Mouse (Mus musculus) forebrain, embryonic 12.5 days (tissue): ENCODE measurements at regions not wholly inside any gene's neighbourhood (a gene's known extent, or its start where the extent isn't known, plus 50 kb on each side); places are given as distances from the start of the nearest gene placed in this dataset.

ENCODE experiments used
- ATAC-seq: fragments of 200-750 bp; cut with Nextera tagmentation; 2 replicates; pipeline ENCODE4 v1.8.0; 2017; ENCODE audit warnings: moderate TSS enrichment; ENCODE audit not compliant: low FRiP score
- H3K27ac ChIP-seq: fragments of 300-500 bp; sonication (generic); 2 replicates; pipeline ENCODE4 v1.5.1; 2016; ENCODE audit warnings: mild to moderate bottlenecking
- H3K27me3 ChIP-seq: fragments of 300-500 bp; sonication (generic); 2 replicates; pipeline ENCODE4 v1.6.1; 2016; ENCODE audit warnings: mild to moderate bottlenecking
- H3K36me3 ChIP-seq: fragments of 300-500 bp; sonication (generic); replicated peaks from 2 replicates; pipeline ENCODE4 v1.6.1; 2016; ENCODE audit warnings: mild to moderate bottlenecking
- H3K4me1 ChIP-seq: fragments of 300-500 bp; sonication (generic); 2 replicates; pipeline ENCODE4 v1.6.1; 2016
- H3K4me2 ChIP-seq: fragments of 300-500 bp; sonication (generic); 2 replicates; pipeline ENCODE4 v1.6.1; 2016; ENCODE audit warnings: mild to moderate bottlenecking, moderate library complexity
- H3K4me3 ChIP-seq: fragments of 300-500 bp; sonication (generic); replicated peaks from 2 replicates; pipeline ENCODE4 v1.5.1; 2016; ENCODE audit warnings: mild to moderate bottlenecking
- H3K9ac ChIP-seq: fragments of 300-500 bp; sonication (generic); 2 replicates; pipeline ENCODE4 v1.6.1; 2016; ENCODE audit warnings: mild to moderate bottlenecking
- H3K9me3 ChIP-seq: fragments of 300-500 bp; sonication (generic); 2 replicates; pipeline ENCODE4 v1.6.1; 2016
- WGBS: fragments of 180-500 bp; shearing (Covaris S2); methylation state at CpG from one replicate; pipeline ENCODE4 v1.1.7; 2016; 5-methylcytosine and 5-hydroxymethylcytosine counted together

- Histone ChIP-seq H3K4me3 (no peak overlapping the region), H3K9ac (no peak overlapping the region), H3K4me2 (no peak overlapping the region), H3K27ac (no peak overlapping the region), H3K4me1 (no peaks in the 10 kb centered on the region), H3K9me3 (no peaks in the 10 kb centered on the region), H3K27me3 (no peaks in the 10 kb centered on the region), H3K36me3 (no peaks in the 10 kb centered on the region)
- no peak for ATAC-seq
- WGBS, result 89% methylated on average over 4 of the region's 4 CpGs
Observed at GRCm38 (mm10) chr16:80196302-80196701, 1004.2 kb upstream of the Ncam2 start.

GRCm38 (mm10) chr16:80202811-80203210 is 997.7 kb upstream of the Ncam2 start:
- H3K36me3 ChIP-seq, result no peaks in the 10 kb centered on the region
- no peak for ATAC-seq
- no peaks in the 10 kb centered on the region for H3K4me1 ChIP-seq
- 94% methylated on average over 3 of the region's 3 CpGs for WGBS
- H3K27ac ChIP-seq, result no peak overlapping the region
- H3K9ac ChIP-seq, result no peak overlapping the region
- no peak overlapping the region for H3K4me3 ChIP-seq
- no peaks in the 10 kb centered on the region for H3K9me3 ChIP-seq
- H3K27me3 ChIP-seq, result no peaks in the 10 kb centered on the region
- H3K4me2 ChIP-seq, result no peak overlapping the region

DNA sequence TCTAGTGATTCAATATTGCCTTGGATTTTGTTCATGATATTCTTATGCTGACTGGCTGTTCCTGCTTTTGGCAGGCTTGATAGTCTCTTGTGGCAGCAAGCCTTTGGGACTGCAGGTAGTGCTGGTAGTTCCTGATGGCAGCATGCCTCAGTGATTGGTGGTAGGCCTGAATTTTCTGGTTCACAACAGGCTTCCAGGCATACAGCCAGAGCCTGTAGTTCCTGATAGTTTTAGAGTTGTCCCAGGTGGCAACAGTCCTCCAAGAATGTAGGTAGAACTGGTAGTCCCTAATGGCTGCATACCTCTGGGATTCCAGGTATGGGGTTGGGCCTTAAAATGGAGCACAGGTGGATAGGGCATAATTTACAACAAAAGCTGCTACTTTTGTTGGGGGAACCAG is 987.7 kb upstream of the Ncam2 start:
- Histone ChIP-seq H3K27ac (no peak overlapping the region), H3K4me2 (no peak overlapping the region), H3K36me3 (no peaks in the 10 kb centered on the region), H3K9ac (no peak overlapping the region), H3K4me3 (no peak overlapping the region), H3K9me3 (no peaks in the 10 kb centered on the region), H3K27me3 (no peaks in the 10 kb centered on the region), H3K4me1 (no peaks in the 10 kb centered on the region)
- ATAC-seq, result no peak

- Histone ChIP-seq H3K27ac (no peak overlapping the region), H3K4me3 (no peak overlapping the region), H3K9me3 (no peaks in the 10 kb centered on the region), H3K36me3 (no peaks in the 10 kb centered on the region), H3K9ac (no peak overlapping the region), H3K27me3 (no peaks in the 10 kb centered on the region), H3K4me2 (no peak overlapping the region), H3K4me1 (no peaks in the 10 kb centered on the region)
- no peak for ATAC-seq
Observed at GRCm38 (mm10) chr16:80255441-80255840, 945.1 kb upstream of the Ncam2 start.

DNA sequence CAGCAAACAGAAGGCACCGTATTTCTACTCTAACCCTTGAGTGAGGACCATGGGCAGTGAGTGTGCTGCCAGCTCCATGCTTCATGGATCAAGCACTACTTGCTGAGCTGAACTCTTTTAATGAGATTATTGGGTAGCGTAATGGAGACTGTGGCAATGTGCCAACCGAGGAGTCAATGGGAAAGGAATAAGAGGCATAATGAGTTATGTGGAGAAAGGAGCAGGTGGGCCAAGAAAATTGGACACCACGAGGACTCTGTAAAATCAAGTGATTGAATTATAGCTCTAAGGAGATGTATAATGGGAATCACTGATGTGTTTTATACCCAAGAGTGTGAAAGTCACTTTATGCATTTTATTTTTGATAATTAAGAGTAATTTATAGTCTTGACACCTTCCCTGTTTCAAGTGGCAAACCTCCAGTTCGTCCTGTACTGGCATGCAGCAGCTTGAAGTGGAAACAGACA is 934.3 kb upstream of the Ncam2 start:
- peak; percentile 87 for ATAC-seq
- no peaks in the 10 kb centered on the region for H3K4me1 ChIP-seq
- no peak overlapping the region for H3K4me2 ChIP-seq
- no peak overlapping the region for H3K9ac ChIP-seq
- H3K4me3 ChIP-seq, result no peak overlapping the region
- no peak overlapping the region for H3K27ac ChIP-seq
- H3K36me3 ChIP-seq, result no peaks in the 10 kb centered on the region
- WGBS, result 43% methylated on average over 5 of the region's 5 CpGs
- H3K9me3 ChIP-seq, result no peaks in the 10 kb centered on the region
- H3K27me3 ChIP-seq, result no peaks in the 10 kb centered on the region

- H3K4me2 ChIP-seq, result no peak overlapping the region
- no peaks in the 10 kb centered on the region for H3K27me3 ChIP-seq
- no peaks in the 10 kb centered on the region for H3K36me3 ChIP-seq
- H3K4me1 ChIP-seq, result no peaks in the 10 kb centered on the region
- no peak overlapping the region for H3K27ac ChIP-seq
- no peak overlapping the region for H3K9ac ChIP-seq
- no peaks in the 10 kb centered on the region for H3K9me3 ChIP-seq
- no peak overlapping the region for H3K4me3 ChIP-seq
- 76% methylated on average over 5 of the region's 5 CpGs for WGBS
- peak; percentile 72 for ATAC-seq
Observed at GRCm38 (mm10) chr16:80272291-80273123, 928.0 kb upstream of the Ncam2 start.
